Mouse (Mus musculus) C2C12 (cell line): ENCODE measurements at regions not wholly inside any gene's neighbourhood (a gene's known extent, or its start where the extent isn't known, plus 50 kb on each side); places are given as distances from the start of the nearest gene placed in this dataset.

Source experiments
- CTCF ChIP-seq: IDR thresholded peaks from one replicate; pipeline ENCODE4 v1.5.1; 2011; ENCODE audit not compliant: control insufficient read depth, insufficient read depth, insufficient read length
- FOSL1 ChIP-seq: IDR thresholded peaks from one replicate; pipeline ENCODE4 v1.8.0; 2011; ENCODE audit warnings: mild to moderate bottlenecking, low read length; ENCODE audit not compliant: poor library complexity, insufficient read depth, severe bottlenecking
- MAX ChIP-seq: IDR thresholded peaks from one replicate; pipeline ENCODE4 v1.6.1; 2011; ENCODE audit warnings: mild to moderate bottlenecking, control low read depth
- MYOD1 ChIP-seq: IDR thresholded peaks from one replicate; pipeline ENCODE4 v1.6.1; 2011; ENCODE audit warnings: low read depth; ENCODE audit not compliant: control insufficient read depth, insufficient read length
- USF1 ChIP-seq: IDR thresholded peaks from one replicate; pipeline ENCODE4 v1.6.1; 2011; ENCODE audit warnings: low read depth, mild to moderate bottlenecking, control low read depth, moderate library complexity

DNA sequence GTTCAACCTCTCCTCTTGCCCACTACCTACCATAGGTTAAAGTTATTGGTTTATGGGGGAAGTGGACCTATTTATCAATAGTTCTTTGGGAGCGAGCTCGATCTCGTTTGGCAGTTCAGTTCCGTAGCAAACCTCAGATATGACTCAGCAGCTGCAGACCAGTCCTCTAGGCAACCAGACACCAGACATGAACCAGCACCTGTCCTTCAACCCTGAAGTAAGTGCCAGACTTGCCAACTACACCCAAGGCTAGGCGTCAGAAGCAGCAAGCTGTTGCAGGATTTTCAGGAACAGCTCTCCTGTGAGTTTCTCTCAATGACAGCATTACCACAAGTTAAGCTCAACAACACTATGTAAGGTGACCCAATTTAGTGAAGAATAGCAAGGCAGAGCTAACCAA is 53.3 kb upstream of the Trdn start:
- TF ChIP-seq CTCF (no peak), MAX (no peak), MYOD1 (peak; percentile 62), USF1 (no peak), FOSL1 (no peak)
